Mouse (Mus musculus) myocyte (in vitro differentiated cells): ENCODE results near the gene Vgll4.

ENCODE experiments used
- MYOD1 ChIP-seq, 3 experiments: IDR thresholded peaks; one replicate each; pipeline ENCODE4 v1.6.1; 2011; ENCODE audit warnings: control low read depth in 2 of 3, low read depth in 2 of 3, mild to moderate bottlenecking in 2 of 3, moderate library complexity in 1 of 3; ENCODE audit not compliant: insufficient read length in 2 of 3, control insufficient read depth in 1 of 3
- POLR2A ChIP-seq: IDR thresholded peaks from one replicate; pipeline ENCODE4 v1.6.1; 2011; ENCODE audit warnings: low read depth, mild to moderate bottlenecking, control low read depth, moderate library complexity; ENCODE audit not compliant: insufficient read length
- REST ChIP-seq: IDR thresholded peaks from one replicate; pipeline ENCODE4 v1.6.1; 2011; ENCODE audit warnings: mild to moderate bottlenecking, control low read depth, moderate library complexity; ENCODE audit not compliant: insufficient read depth, insufficient read length
- TCF12 ChIP-seq: IDR thresholded peaks from one replicate; pipeline ENCODE4 v1.6.1; 2011; ENCODE audit warnings: mild to moderate bottlenecking, control low read depth; ENCODE audit not compliant: poor library complexity, insufficient read depth, severe bottlenecking
- TCF3 ChIP-seq: IDR thresholded peaks from one replicate; pipeline ENCODE4 v1.6.1; 2011; ENCODE audit warnings: low read depth, control low read depth; ENCODE audit not compliant: insufficient read length
- USF1 ChIP-seq: IDR thresholded peaks from one replicate; pipeline ENCODE4 v1.6.1; 2011; ENCODE audit warnings: low read depth, mild to moderate bottlenecking, control low read depth, moderate library complexity

- TF ChIP-seq POLR2A (no peak), MYOD1 (IDR thresholded peaks at IDR 0.05; ENCODE audit: control insufficient read depth in 1 of 3, insufficient read length in 2 of 3, low read depth in 2 of 3) (no peak), USF1 (no peak), TCF3 (no peak), REST (no peak), TCF12 (no peak)
Observed at GRCm38 (mm10) chr6:114812322-114812721, 157.5 kb downstream of the Vgll4 start.
